In genomic region chr3:9888051-9888450, GRCm38 (mm10) we compare ENCODE assay signal across 18 mouse cellular contexts.
DNase-seq lines count a peak whose midpoint lies in the region; ATAC-seq and TF ChIP-seq lines count a peak whose summit lies in the region.
"Had no signal": no experiment of that assay in that cellular context is flagged by ENCODE, and none has a peak within 500 bp of the region (broad histone marks: within the 10 kb centered on the region; RNA-seq: fewer than 3 reads in every experiment).

No protein-coding gene starts in this region.

- no peak for TF ChIP-seq POLR2A in thymus, adult 2 months (IDR thresholded peaks at IDR 0.05; ENCODE audit: control insufficient read depth, extremely low read depth, insufficient read depth, low read length, poor library complexity)
- no peak for TF ChIP-seq POLR2A in myocyte (IDR thresholded peaks at IDR 0.05; ENCODE audit: insufficient read length, low read depth)

- H3K9me3 ChIP-seq in lung, postnatal 0 days (ENCODE audit: low read length): no peaks in the 10 kb centered on the region
- H3K9me3 ChIP-seq: G1E had no signal

- no peak overlapping the region for H3K4me2 ChIP-seq in myocyte (ENCODE audit: low read depth)
- H3K4me2 ChIP-seq in lung, postnatal 0 days (replicated peaks; ENCODE audit: low read depth, low read length): no peak overlapping the region

- H3K9ac ChIP-seq in lung, postnatal 0 days (replicated peaks; ENCODE audit: low read depth): no peak overlapping the region

- no peaks in the 10 kb centered on the region for H3K79me3 ChIP-seq in C2C12 (ENCODE audit: low read depth)

- no peak for ATAC-seq in lung, postnatal 0 days
- ATAC-seq: Patski had no signal

- peak overlapping the region; percentile 98 for H3K27ac ChIP-seq in thymus, adult 2 months (ENCODE audit: control insufficient read depth, insufficient read depth, low read length)
- no peak overlapping the region for H3K27ac ChIP-seq in lung, postnatal 0 days (ENCODE audit: low read length)

- H3K27me3 ChIP-seq in thymus, adult 2 months (ENCODE audit: control insufficient read depth, insufficient read depth, low read length): no peaks in the 10 kb centered on the region
- H3K27me3 ChIP-seq in C2C12 (ENCODE audit: control insufficient read depth, insufficient read depth, insufficient read length) (no peaks in the 10 kb centered on the region), myocyte (ENCODE audit: control insufficient read depth, insufficient read depth, insufficient read length) (no peaks in the 10 kb centered on the region)
- H3K27me3 ChIP-seq in lung, postnatal 0 days (replicated peaks; ENCODE audit: insufficient read depth, low read length): no peaks in the 10 kb centered on the region

- peaks cover 52% of the 10 kb centered on the region for H3K4me1 ChIP-seq in thymus, adult 2 months (replicated peaks; ENCODE audit: control insufficient read depth, insufficient read depth, low read length)
- H3K4me1 ChIP-seq in lung, postnatal 0 days (ENCODE audit: insufficient read depth, low read depth, low read length): peaks cover 6% of the 10 kb centered on the region; the same call in 1 of the 2 replicates

- H3K36me3 ChIP-seq in thymus, adult 2 months (ENCODE audit: control insufficient read depth, insufficient read depth, low read length): no peaks in the 10 kb centered on the region
- H3K36me3 ChIP-seq in C2C12 (ENCODE audit: control insufficient read depth, insufficient read depth) (no peaks in the 10 kb centered on the region), myocyte (ENCODE audit: control insufficient read depth, insufficient read depth) (no peaks in the 10 kb centered on the region)
- H3K36me3 ChIP-seq in lung, postnatal 0 days (ENCODE audit: insufficient read depth, low read length): no peaks in the 10 kb centered on the region
- H3K36me3 ChIP-seq: G1E had no signal

- H3K79me2 ChIP-seq in C2C12 (ENCODE audit: control insufficient read depth, insufficient read depth) (no peaks in the 10 kb centered on the region), myocyte (ENCODE audit: control insufficient read depth, insufficient read depth) (no peaks in the 10 kb centered on the region)

- TF ChIP-seq EP300 in lung, postnatal 0 days (IDR thresholded peaks at IDR 0.05): no peak

- no peak overlapping the region for H3K4me3 ChIP-seq in thymus, adult 2 months (ENCODE audit: control insufficient read depth, insufficient read depth, low read length)
- H3K4me3 ChIP-seq in C2C12 (ENCODE audit: insufficient read depth, poor library complexity, severe bottlenecking) (no peak overlapping the region), myocyte (no peak overlapping the region)
- H3K4me3 ChIP-seq in lung, postnatal 0 days (ENCODE audit: low read depth, low read length): no peak overlapping the region

- TF ChIP-seq CTCF in thymus, adult 2 months (IDR thresholded peaks at IDR 0.05; ENCODE audit: borderline replicate concordance, control insufficient read depth, extremely low read depth, insufficient read depth, low read length, poor library complexity): no peak
- TF ChIP-seq CTCF in C2C12 (IDR thresholded peaks at IDR 0.05; ENCODE audit: control insufficient read depth, insufficient read depth, insufficient read length): no peak
- TF ChIP-seq CTCF in lung, postnatal 0 days (IDR thresholded peaks at IDR 0.05): no peak

- H3ac ChIP-seq in C2C12 (ENCODE audit: control insufficient read depth, insufficient read length, low read depth): no peak overlapping the region
- H3ac ChIP-seq in myocyte (ENCODE audit: control insufficient read depth, insufficient read length): no peak overlapping the region

- WGBS in thymus, adult 2 months: 87% methylated on average over 5 of the region's 5 CpGs
- WGBS in lung, postnatal 0 days: 86% methylated on average over 5 of the region's 5 CpGs

- no peak for DNase-seq in thymus, adult 2 months
- DNase-seq in thymus, postnatal 36 days: no peak
- no peak for DNase-seq in layer of hippocampus, adult 9-10 months (ENCODE audit: low spot score)
- no peak for DNase-seq in lung, postnatal 0 days (ENCODE audit: low spot score)
- DNase-seq: adrenal gland, adult 2 months; adrenal gland, adult 8-10 months; adrenal gland, postnatal 10 days; adrenal gland, postnatal 14 days; adrenal gland, postnatal 25 days; adrenal gland, postnatal 36 days; cerebellum, adult 11 months; cerebellum, adult 11-12 months; cerebellum, adult 18-20 months; cerebellum, adult 2 months had no signal

TF ChIP-seq in C2C12, 6 proteins besides CTCF, POLR2A, EP300 and RAD21:
- TF ChIP-seq MYOD1 (IDR thresholded peaks at IDR 0.05; ENCODE audit: control insufficient read depth, insufficient read length, low read depth) (peak; percentile 96), FOSL1 (IDR thresholded peaks at IDR 0.05; ENCODE audit: insufficient read depth, low read length, poor library complexity, severe bottlenecking) (no peak)
TF ChIP-seq in C2C12: peak in this region for 1.

TF ChIP-seq in myocyte, 11 proteins besides CTCF, POLR2A, EP300 and RAD21:
- TF ChIP-seq MYOD1 (IDR thresholded peaks at IDR 0.05; ENCODE audit: control insufficient read depth in 1 of 3, insufficient read length in 2 of 3, low read depth in 2 of 3) (peak in 2 of 3 experiments; percentile 83 to 85), E2F4 (IDR thresholded peaks at IDR 0.05; ENCODE audit: insufficient read depth) (no peak)
